Mouse (Mus musculus): ENCODE measurements around the gene Atcay. TPM values are rescaled to one million over a fixed set of nuclear protein-coding genes. Genes with fewer than 3 reads are reported as not detected.
"Not testable (repeated sequence)": the region's sequence is repeated elsewhere in the genome, so short reads cannot be mapped to it uniquely, and the experiment has no call there.

Gene Atcay
- polyA plus RNA-seq, 1 experiment from 2014 or later, result 77.3 TPM

DNA sequence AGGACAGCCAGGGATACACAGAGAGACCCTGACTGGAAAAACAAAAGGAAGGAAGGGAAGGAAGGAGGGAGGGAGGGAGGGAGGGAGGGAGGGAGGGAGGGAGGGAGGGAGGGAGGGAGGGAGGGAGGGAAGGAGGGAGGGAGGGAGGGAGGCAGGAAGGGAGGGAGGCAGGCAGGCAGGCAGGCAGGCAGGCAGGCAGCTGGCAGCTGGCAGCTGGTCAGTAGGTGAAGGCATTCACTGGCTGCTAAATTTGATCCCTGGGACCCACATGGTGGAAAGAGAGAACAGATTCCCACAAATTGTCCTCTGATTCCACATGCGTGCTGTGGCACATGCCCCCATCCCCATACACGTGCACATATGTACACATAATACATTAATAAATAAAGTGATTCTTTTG is 8.0 kb upstream of the Atcay start:
- Histone ChIP-seq H3K36me3 (0 out of 2 replicates have a peak, but pooled peaks cover 6% of the 10 kb centered on the region), H3K9ac (replicated peaks) (no peak overlapping the region), H3K27ac (no peak overlapping the region), H3K4me3 (replicated peaks) (no peak overlapping the region), H3K4me2 (replicated peaks) (no peak overlapping the region), H3K9me3 (no peaks in the 10 kb centered on the region), H3K27me3 (peaks cover 48% of the 10 kb centered on the region), H3K4me1 (replicated peaks) (peaks cover 15% of the 10 kb centered on the region)
- 66% methylated on average over 2 of the region's 2 CpGs for WGBS
- ATAC-seq, result no peak

DNA sequence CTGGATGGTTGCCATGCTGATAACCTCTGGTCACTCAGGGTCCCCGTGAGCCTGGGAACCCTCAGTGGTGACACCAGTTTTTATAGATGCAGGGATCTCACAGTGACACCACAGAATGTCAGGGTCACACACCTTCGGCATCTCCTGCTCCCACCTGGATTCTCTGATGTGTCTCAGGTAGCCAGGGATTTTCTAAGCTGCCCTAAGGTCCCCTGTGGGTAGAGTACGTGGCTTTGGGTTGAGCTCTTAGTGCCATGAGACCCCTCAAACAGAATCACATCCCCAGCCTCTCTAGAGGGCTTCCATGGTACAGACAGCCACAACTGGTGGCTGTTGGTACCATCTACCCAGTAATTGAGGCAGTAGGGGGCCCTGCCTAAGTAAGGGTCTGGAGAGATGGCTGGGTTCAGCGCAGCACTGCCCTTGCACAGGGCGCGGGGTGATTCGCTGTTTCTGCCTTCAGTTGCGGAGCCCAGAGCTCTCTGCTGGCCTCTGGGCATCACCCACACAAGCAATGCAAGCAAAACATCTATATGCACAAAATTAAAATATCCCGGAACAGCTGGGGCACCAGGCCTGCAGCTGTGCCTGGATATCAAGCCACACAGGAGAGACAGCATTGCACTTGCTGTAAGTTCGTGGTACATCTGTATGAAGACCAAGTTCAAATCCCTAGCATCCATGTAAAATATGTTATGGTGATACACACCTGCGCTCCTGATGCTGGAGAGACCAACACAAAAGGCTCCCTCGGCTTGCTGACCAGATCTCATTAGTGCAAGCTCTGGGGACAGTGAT is 6.0 kb upstream of the Atcay start:
- Histone ChIP-seq H3K27me3 (peaks cover 33% of the 10 kb centered on the region), H3K4me1 (replicated peaks) (peaks cover 26% of the 10 kb centered on the region), H3K4me3 (replicated peaks) (no peak overlapping the region), H3K36me3 (no peaks in the 10 kb centered on the region), H3K27ac (no peak overlapping the region), H3K4me2 (replicated peaks) (no peak overlapping the region), H3K9ac (replicated peaks) (no peak overlapping the region), H3K9me3 (no peaks in the 10 kb centered on the region)
- ATAC-seq, result no peak
- WGBS, result 84% methylated on average over 12 of the region's 12 CpGs

DNA sequence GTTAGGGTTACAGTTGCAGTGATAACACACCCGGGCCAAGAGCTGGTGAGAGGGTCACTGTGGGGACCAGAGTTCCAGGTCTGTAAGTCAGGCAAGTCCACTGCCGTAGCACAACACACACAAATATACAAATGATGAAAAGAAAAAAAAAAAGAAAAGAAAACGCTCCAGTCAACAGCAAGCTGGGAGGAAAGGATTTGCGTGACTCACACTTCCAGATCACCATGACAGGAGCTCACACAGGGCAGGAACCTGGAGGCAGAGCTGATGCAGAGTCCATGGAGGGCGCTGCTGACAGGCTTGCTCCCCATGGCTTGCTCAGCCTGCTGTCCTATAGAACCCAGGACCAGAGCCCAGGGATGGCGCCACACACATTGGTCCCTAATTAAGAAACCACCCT is 3.6 kb upstream of the Atcay start:
- ATAC-seq, result no peak
- H3K27me3 ChIP-seq, result peaks cover 10% of the 10 kb centered on the region
- H3K4me3 ChIP-seq (replicated peaks), result no peak overlapping the region
- 83% methylated on average over 6 of the region's 6 CpGs for WGBS
- H3K9ac ChIP-seq (replicated peaks), result no peak overlapping the region
- no peaks in the 10 kb centered on the region for H3K9me3 ChIP-seq
- no peak overlapping the region for H3K4me2 ChIP-seq (replicated peaks)
- H3K4me1 ChIP-seq (replicated peaks), result peaks cover 31% of the 10 kb centered on the region
- H3K27ac ChIP-seq, result no peak overlapping the region
- no peaks in the 10 kb centered on the region for H3K36me3 ChIP-seq

DNA sequence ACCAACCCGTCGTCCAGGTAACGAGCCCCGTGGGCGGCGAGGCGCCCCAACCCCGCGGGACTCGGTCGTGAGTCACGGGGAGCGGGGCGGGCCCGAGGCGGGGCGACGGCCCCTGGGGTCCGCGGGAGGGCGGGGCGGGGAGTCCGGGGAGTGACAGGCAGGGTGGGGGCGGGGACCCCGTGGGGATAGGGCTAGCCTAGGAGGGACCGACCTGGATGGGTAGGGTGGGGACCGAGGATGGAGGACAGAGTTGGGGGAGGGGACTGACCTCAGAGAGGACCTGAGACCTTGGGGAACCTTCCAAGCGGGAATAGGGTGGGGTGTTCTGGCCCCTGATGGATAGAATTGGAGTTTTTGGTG is 2.6 kb upstream of the Atcay start:
- peak overlapping the region; percentile 82 for H3K9ac ChIP-seq (replicated peaks)
- peak overlapping the region; percentile 71 for H3K4me3 ChIP-seq (replicated peaks)
- H3K27ac ChIP-seq, result peak overlapping the region; percentile 68
- peak; percentile 49 for ATAC-seq
- 0 out of 2 replicates have a peak, but pooled peaks cover 9% of the 10 kb centered on the region for H3K36me3 ChIP-seq
- peak overlapping the region; percentile 73 for H3K4me2 ChIP-seq (replicated peaks)
- under 1% methylated on average over 24 of the region's 28 CpGs for WGBS
- H3K9me3 ChIP-seq, result no peaks in the 10 kb centered on the region
- peaks cover 41% of the 10 kb centered on the region for H3K4me1 ChIP-seq (replicated peaks)
- 0 out of 2 replicates have a peak, but pooled peaks cover 5% of the 10 kb centered on the region for H3K27me3 ChIP-seq

DNA sequence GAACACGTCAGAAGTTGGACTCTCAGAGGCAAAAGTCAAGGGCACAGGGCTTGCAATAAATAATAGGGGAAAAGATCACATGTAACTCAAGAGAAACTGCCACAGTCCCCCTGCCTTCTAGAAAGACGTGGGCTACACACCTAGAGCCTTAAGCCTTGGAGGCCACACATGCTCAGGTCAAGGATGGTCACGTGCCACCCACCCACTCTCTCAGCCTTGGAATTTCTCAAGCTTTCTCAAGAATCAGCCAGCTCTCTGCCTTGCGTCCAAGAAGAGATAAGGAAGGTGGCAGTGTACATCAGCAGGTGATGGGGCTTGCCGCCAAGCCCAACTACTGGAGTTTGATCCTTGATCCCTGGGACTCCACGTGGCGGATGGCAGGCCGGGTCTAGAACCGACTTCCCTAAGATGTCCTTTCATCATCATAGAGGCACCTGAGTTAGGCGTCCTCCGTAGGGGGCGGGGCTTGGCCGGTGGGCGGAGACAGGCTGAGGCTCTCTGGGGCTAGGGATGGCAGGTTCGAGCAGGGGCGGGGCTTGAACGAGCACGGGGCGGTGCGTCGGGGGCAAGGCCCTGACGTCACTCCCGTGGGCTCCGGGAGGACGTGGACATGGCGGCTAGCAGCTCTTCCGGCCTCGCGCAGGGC is 2.1 kb upstream of the Atcay start, which contains the start of gene Zfr2:
Gene Zfr2, plus strand, starts transcription at position 576 of the 646 bp plus-strand sequence.
- Histone ChIP-seq H3K27me3 (no peaks in the 10 kb centered on the region), H3K4me1 (replicated peaks) (peaks cover 46% of the 10 kb centered on the region), H3K9ac (replicated peaks) (peak within 1 kb of the TSS; percentile 82), H3K36me3 (0 out of 2 replicates have a peak, but pooled peaks cover 9% of the 10 kb centered on the region), H3K4me3 (replicated peaks) (peak within 1 kb of the TSS; percentile 71), H3K4me2 (replicated peaks) (peak within 1 kb of the TSS; percentile 73), H3K27ac (peak within 1 kb of the TSS; percentile 68), H3K9me3 (no peaks in the 10 kb centered on the region)
- whole genome bisulfite sequencing, result 8% methylated on average over 29 of the region's 29 CpGs
- ATAC-seq, result peak; percentile 59

DNA sequence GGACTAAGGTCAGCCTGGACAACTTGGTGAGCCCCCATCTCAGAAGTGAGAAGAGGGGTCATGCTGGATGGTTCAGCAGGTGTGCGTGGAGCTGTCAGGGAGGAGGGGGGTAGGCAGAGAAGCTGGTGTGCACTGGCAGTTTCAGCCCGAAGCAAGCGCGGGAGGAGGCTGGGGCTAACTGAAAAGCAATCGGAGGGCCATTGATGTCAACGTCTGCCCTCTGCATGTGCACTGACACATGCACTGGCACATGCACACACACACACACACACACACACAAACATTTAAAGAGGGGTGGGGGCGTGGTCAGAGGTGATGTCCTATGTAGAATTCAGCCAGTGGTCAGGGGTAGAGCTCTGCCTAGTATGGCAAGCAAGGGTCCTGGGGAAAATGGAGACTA is 803 bp upstream of the Atcay start:
- Histone ChIP-seq H3K27me3 (no peaks in the 10 kb centered on the region), H3K27ac (peak overlapping the region; percentile 95), H3K4me2 (replicated peaks) (peak overlapping the region; percentile 85), H3K4me3 (replicated peaks) (peak overlapping the region; percentile 68), H3K4me1 (replicated peaks) (peaks cover 54% of the 10 kb centered on the region), H3K9ac (replicated peaks) (peak overlapping the region; percentile 91), H3K9me3 (no peaks in the 10 kb centered on the region), H3K36me3 (0 out of 2 replicates have a peak, but pooled peaks cover 9% of the 10 kb centered on the region)
- 43% methylated on average over 7 of the region's 7 CpGs for WGBS
- ATAC-seq, result peak; percentile 0; the same call in 1 of the 2 replicates

DNA sequence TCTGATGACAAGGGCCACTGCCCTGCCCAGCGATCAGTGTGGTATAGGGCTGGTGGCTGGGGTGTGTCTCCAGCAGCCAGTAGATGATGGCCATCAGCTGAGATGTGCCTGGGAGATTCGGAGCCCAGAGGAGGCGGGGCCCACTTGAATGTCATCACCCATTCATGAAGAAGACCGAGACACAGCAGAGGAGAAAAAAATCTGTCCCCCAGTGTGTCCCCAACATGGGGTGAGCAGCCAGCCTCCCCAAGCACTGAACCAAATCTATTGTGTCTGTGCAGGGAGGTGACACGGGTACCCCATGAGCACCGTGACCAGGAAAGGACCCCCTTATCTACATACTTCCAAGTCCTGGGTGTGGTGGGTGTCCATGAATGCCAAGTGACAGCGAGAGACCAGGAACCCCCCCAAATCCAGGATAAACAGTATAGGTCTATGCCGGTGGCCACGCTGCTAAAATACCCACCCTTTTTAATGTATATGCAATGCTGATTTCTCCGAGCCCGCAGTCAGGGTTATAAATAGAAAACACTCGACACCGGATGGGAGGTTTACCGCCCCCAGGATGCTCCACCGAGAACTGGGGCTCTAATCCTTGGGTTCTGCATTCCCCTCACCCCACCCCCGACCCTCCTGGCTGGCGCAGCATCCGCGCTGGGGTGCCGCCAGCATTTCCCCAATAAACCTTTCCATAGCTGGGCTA is 747 bp downstream of the Atcay start:
- Histone ChIP-seq H3K27ac (peak overlapping the region; percentile 95), H3K4me1 (replicated peaks) (peaks cover 57% of the 10 kb centered on the region)

DNA sequence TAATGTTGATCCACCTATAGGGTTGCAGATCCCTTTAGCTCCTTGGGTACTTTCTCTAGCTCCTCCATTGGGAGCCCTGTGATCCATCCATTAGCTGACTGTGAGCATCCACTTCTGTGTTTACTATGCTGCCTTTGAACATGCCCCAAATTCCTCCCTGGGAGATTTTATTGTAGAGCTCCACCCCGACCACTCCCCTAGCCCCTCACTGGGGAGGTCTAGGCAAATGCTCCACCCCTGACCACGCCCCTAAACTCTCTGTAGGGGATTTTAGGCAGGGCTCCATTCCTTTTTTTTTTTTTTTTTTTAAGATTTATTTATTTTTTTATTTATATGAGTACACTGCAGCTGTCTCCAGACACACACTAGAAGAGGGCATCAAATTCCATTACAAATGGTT is 6.9 kb downstream of the Atcay start:
- ATAC-seq; H3K27me3 ChIP-seq; H3K4me3 ChIP-seq (replicated peaks); H3K9me3 ChIP-seq; H3K27ac ChIP-seq; H3K9ac ChIP-seq (replicated peaks); H3K4me2 ChIP-seq (replicated peaks): not testable (repeated sequence)
- peaks cover 61% of the 10 kb centered on the region for H3K36me3 ChIP-seq
- WGBS, result 69% methylated on average over 2 of the region's 2 CpGs
- peaks cover 22% of the 10 kb centered on the region for H3K4me1 ChIP-seq (replicated peaks)

More for the DNA sequence above, 747 bp downstream of the Atcay start:
- peak; percentile 13 for ATAC-seq
- H3K4me2 ChIP-seq (replicated peaks), result peak overlapping the region; percentile 85
- peak overlapping the region; percentile 68 for H3K4me3 ChIP-seq (replicated peaks)
- H3K36me3 ChIP-seq, result peaks cover 9% of the 10 kb centered on the region
- 10% methylated on average over 20 of the region's 20 CpGs for WGBS
- peak overlapping the region; percentile 91 for H3K9ac ChIP-seq (replicated peaks)
- H3K27me3 ChIP-seq, result no peaks in the 10 kb centered on the region
- H3K9me3 ChIP-seq, result no peaks in the 10 kb centered on the region

DNA sequence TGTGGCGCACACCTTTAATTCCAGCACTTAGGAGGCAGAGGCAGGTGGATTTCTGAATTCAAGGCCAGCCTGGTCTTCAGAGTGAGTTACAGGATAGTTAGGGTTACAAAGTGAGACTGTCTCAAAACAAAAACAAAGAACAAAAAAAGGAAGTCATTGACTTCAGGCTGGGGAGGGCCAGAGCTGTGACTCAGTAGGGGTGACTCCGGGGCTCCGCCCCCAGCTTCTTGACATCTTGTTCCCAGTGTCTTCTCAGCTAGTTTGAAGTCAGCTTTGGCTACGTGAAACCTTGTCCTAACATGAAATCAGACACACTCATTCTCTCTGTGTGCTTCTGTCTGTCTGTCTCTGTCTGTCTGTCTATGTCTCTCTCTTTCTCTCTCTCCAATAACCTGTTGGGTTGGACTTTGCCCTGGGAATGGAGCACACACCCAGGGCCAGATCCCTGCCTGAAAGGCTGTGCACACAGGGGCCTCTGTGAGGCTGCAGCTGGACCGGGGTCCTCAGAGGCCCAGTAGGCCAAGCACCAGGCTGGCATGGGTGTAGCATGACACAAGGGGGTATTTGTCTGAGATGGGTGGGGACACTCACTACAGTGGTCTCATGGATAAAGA is 9.1 kb downstream of the Atcay start:
- Histone ChIP-seq H3K4me3 (replicated peaks) (no peak overlapping the region), H3K4me1 (replicated peaks) (0 out of 2 replicates have a peak, but pooled peaks cover 4% of the 10 kb centered on the region), H3K9ac (replicated peaks) (no peak overlapping the region), H3K36me3 (peaks cover 72% of the 10 kb centered on the region), H3K27me3 (no peaks in the 10 kb centered on the region), H3K4me2 (replicated peaks) (no peak overlapping the region), H3K27ac (no peak overlapping the region), H3K9me3 (no peaks in the 10 kb centered on the region)
- WGBS, result 84% methylated on average over 5 of the region's 5 CpGs
- no peak for ATAC-seq

DNA sequence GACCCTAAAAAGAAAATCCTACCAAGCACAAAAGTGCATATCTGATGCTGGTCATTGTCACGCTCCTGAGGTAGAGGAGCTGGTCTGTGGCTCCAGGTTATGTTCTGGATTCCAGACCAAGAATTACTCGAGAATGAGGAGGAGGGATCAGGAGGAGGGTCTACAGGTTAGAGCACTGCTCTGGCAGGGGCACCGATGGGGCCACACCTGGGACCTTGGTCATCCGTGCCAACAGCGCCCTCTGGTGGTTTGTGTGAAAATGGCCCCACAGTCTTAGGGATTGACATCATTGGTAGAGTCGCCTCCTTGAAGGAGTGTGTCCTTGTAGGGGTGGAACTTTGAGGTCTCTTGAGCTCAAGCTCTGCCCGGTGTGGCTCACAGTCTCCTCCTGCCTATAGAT is 12.7 kb downstream of the Atcay start:
- Histone ChIP-seq H3K4me1 (replicated peaks) (no peaks in the 10 kb centered on the region), H3K27me3 (no peaks in the 10 kb centered on the region), H3K4me3 (replicated peaks) (no peak overlapping the region), H3K36me3 (peaks cover 92% of the 10 kb centered on the region), H3K4me2 (replicated peaks) (no peak overlapping the region), H3K9ac (replicated peaks) (no peak overlapping the region), H3K27ac (no peak overlapping the region), H3K9me3 (no peaks in the 10 kb centered on the region)
- peak; percentile 58 for ATAC-seq
- WGBS, result 38% methylated on average over 7 of the region's 7 CpGs

DNA sequence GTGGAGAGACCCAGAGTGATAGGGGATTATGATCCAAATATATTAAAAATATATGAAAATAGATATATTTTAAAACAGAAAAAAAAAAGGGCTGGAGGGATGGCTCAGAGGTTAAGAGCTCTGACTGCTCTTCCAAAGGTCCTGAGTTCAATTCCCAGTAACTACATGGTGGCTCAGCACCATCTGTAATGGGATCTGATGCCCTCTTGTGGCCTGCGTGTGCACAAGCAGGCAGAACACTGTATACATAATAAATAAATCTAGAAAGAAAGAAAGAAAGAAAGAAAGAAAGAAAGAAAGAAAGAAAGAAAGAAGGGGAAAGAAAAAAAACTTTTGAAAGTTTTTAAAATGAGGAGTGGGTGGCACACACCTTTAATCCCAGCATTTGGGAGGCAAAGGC is 13.4 kb downstream of the Atcay start:
- peaks cover 92% of the 10 kb centered on the region for H3K36me3 ChIP-seq
- ATAC-seq; H3K4me1 ChIP-seq (replicated peaks); H3K4me2 ChIP-seq (replicated peaks); H3K4me3 ChIP-seq (replicated peaks); H3K9me3 ChIP-seq; H3K9ac ChIP-seq (replicated peaks); H3K27ac ChIP-seq; H3K27me3 ChIP-seq: not testable (repeated sequence)
- WGBS, result 26% methylated on average over 1 of the region's 1 CpGs
